Mouse (Mus musculus): Measurements from ENCODE around the gene Pisd. TPM values are rescaled to one million over a fixed set of nuclear protein-coding genes. Genes with fewer than 3 reads are reported as not detected.

Gene Pisd
- polyA plus RNA-seq, 1 experiment from 2014 or later, result 65.4 TPM

DNA sequence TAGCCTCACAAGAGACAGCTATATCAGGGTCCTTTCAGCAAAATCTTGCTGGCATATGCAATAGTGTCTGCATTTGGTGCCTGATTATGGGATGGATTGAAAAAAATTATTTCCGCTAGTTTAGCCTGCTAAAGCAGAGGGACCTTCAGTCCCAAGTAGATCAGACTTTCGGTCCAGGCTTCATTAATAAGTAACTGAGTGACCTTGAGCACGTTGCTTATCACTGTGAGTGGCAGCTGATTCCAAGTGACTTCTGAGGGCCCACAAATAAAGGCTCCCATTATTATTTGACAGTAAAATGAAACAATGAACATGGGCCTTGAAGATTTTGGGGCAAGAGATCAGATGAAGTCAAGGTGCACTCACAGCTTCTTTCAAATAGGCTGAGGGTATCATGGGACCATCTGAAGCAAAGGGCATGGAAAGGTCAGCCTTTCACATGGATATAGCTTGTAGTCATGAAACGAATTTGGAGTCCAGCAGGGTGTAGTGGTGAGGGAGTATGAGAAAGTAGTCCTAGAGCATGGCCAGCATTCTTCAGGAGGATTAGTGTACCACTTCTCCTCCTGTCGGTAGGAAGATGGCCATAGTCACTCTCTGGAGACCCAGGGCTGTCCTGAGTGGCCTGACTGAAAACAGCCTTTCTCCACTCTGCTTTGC is 88.1 kb downstream of the Pisd start:
- no peaks in the 10 kb centered on the region for H3K27me3 ChIP-seq (ENCODE audit: control insufficient read depth, insufficient read depth, low read length)
- no peaks in the 10 kb centered on the region for H3K36me3 ChIP-seq (ENCODE audit: control insufficient read depth, insufficient read depth, low read length)
- no peak for ATAC-seq (ENCODE audit: low FRiP score)
- H3K4me3 ChIP-seq (ENCODE audit: low read depth, low read length), result no peak overlapping the region
- no peak overlapping the region for H3K4me2 ChIP-seq
- H3K9ac ChIP-seq (ENCODE audit: low read length), result no peak overlapping the region
- whole genome bisulfite sequencing, result 81% methylated on average over 5 of the region's 5 CpGs
- H3K27ac ChIP-seq (ENCODE audit: low read depth, low read length), result no peak overlapping the region
- H3K4me1 ChIP-seq (ENCODE audit: control insufficient read depth, insufficient read depth, low read length), result no peaks in the 10 kb centered on the region
- DNase-seq (ENCODE audit: low spot score, missing footprints), result no peak
- no peaks in the 10 kb centered on the region for H3K9me3 ChIP-seq (ENCODE audit: control insufficient read depth, low read length)

DNA sequence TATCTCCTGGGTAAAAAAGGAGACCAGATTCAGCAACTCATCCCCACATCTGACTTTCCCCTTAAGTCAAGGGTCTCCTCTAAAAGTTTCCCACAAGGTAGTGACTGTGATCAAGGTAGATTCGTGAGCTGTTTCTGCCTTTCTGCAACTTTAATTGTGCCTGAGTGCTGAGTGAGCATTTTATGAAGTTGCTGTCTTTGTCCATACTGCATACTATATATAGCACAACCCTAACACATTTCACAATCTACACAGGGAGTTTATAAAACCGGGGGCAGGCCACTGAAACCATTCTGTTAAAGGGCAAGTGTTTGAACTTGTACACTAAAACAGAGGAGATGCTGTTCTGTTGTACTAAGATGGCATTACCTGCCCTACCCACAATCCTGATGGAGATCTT is 92.0 kb downstream of the Pisd start:
- Histone ChIP-seq H3K9me3 (ENCODE audit: control insufficient read depth, low read length) (no peaks in the 10 kb centered on the region), H3K4me2 (no peak overlapping the region), H3K27me3 (ENCODE audit: control insufficient read depth, insufficient read depth, low read length) (no peaks in the 10 kb centered on the region), H3K27ac (ENCODE audit: low read depth, low read length) (no peak overlapping the region), H3K36me3 (ENCODE audit: control insufficient read depth, insufficient read depth, low read length) (no peaks in the 10 kb centered on the region), H3K4me3 (ENCODE audit: low read depth, low read length) (no peak overlapping the region), H3K4me1 (ENCODE audit: control insufficient read depth, insufficient read depth, low read length) (no peaks in the 10 kb centered on the region), H3K9ac (ENCODE audit: low read length) (no peak overlapping the region)
- 67% methylated on average over 2 of the region's 2 CpGs for WGBS
- DNase-seq (ENCODE audit: low spot score, missing footprints), result no peak
- no peak for ATAC-seq (ENCODE audit: low FRiP score)

Other genes with a start within 250 kb of the Pisd start
- gene Yes1, start 174.5 kb downstream of the Pisd start, polyA plus RNA-seq (2014; fragmentation: Nextera tagmentation; extraction: Ambion mirVana), result 29.0 and 32.7 TPM in 2 replicates
- not detected in 2 replicates for gene Gm20671, start 41.5 kb upstream of the Pisd start, polyA plus RNA-seq (2014; fragmentation: Nextera tagmentation; extraction: Ambion mirVana)
- 14.8 and 15.4 TPM in 2 replicates for gene Prr14l, start 68.6 kb upstream of the Pisd start, polyA plus RNA-seq (2014; fragmentation: Nextera tagmentation; extraction: Ambion mirVana)
- 32.4 and 35.0 TPM in 2 replicates for gene Depdc5, start 78.1 kb upstream of the Pisd start, polyA plus RNA-seq (2014; fragmentation: Nextera tagmentation; extraction: Ambion mirVana)
- gene Ywhah, start 233.2 kb upstream of the Pisd start, polyA plus RNA-seq (2014; fragmentation: Nextera tagmentation; extraction: Ambion mirVana), result 487 and 530 TPM in 2 replicates